Mouse (Mus musculus) thymus, adult 2 months (tissue): ENCODE data around the gene Tpsb2.

Experiments
- CTCF ChIP-seq: fragments of 200-500 bp; IDR thresholded peaks from 2 replicates; pipeline ENCODE4 v1.5.1; 2012; ENCODE audit warnings: mild to moderate bottlenecking, control low read depth, low read length, moderate library complexity, borderline replicate concordance; ENCODE audit not compliant: control insufficient read depth, poor library complexity, insufficient read depth; ENCODE audit errors: extremely low read depth
- POLR2A ChIP-seq: fragments of 200-500 bp; IDR thresholded peaks from 2 replicates; pipeline ENCODE4 v1.6.1; 2012; ENCODE audit warnings: mild to moderate bottlenecking, low read length, control low read depth, moderate library complexity; ENCODE audit not compliant: control insufficient read depth, poor library complexity, insufficient read depth; ENCODE audit errors: extremely low read depth

GRCm38 (mm10) chr17:25417990-25418389 lies 51.9 kb downstream of the Tpsb2 start:
- TF ChIP-seq CTCF (no peak), POLR2A (no peak)
